Mouse (Mus musculus): ENCODE data around the gene Cdc42. TPM values are rescaled to one million over a fixed set of nuclear protein-coding genes. Genes with fewer than 3 reads are reported as not detected.

Gene Cdc42
- polyA plus RNA-seq, 1 experiment from 2014 or later, result 501 TPM

DNA sequence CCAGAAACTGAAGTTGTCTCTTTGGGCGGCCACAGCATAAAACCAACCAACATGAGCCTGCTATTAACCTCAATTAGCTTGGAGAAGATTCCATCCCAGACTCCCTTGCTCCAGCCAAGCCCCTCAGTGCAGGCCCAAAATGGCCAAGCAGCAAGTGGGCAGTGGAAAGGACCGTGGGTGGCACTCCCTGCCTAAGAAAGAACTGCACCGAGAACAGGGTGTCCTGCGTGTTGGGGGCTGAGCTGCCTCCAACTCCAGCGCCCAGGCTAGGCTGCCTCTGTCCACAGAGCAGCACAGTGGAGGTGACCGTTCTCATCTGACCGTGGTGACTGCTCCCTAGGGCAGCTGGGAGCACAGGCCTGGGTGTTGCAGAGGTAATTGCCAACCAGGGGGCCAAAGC, 63.5 kb downstream of the Cdc42 start:
- no peak overlapping the region for H3K27ac ChIP-seq (replicated peaks)
- H3K4me2 ChIP-seq, result no peak overlapping the region
- ATAC-seq (ENCODE audit: extremely low read depth, insufficient number of reproducible peaks, low FRiP score, low TSS enrichment), result no peak
- H3K27me3 ChIP-seq (replicated peaks), result 0 out of 2 replicates have a peak, but pooled peaks cover 9% of the 10 kb centered on the region
- no peak overlapping the region for H3K4me3 ChIP-seq
- 73% methylated on average over 7 of the region's 7 CpGs for WGBS
- no peaks in the 10 kb centered on the region for H3K36me3 ChIP-seq
- no peaks in the 10 kb centered on the region for H3K9me3 ChIP-seq
- H3K9ac ChIP-seq, result no peak overlapping the region
- H3K4me1 ChIP-seq, result peaks cover 6% of the 10 kb centered on the region; the same call in 1 of the 2 replicates

DNA sequence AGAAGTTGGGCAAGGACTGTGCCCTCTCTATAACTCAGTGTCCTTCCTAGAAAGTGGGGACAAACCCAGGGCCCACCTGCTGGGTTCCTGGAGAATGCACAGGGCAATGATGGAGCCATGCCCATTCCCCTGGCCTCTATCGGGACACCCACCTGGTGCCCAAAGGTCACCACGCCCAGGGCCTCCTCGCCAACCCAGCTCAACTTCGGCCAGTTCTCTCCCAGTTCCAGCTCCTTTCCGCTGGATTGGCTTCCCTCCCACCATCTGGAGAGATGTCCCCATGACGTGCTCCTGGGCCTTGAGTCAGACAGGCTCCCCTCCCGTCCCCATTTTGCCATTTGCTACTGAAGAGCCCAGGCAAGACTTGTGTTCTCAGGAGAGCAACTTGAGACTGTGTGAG, 64.9 kb downstream of the Cdc42 start:
- Histone ChIP-seq H3K27me3 (replicated peaks) (0 out of 2 replicates have a peak, but pooled peaks cover 11% of the 10 kb centered on the region), H3K9ac (no peak overlapping the region), H3K4me3 (no peak overlapping the region), H3K4me2 (no peak overlapping the region), H3K9me3 (no peaks in the 10 kb centered on the region), H3K36me3 (no peaks in the 10 kb centered on the region), H3K4me1 (no peaks in the 10 kb centered on the region), H3K27ac (replicated peaks) (no peak overlapping the region)
- ATAC-seq (ENCODE audit: extremely low read depth, insufficient number of reproducible peaks, low FRiP score, low TSS enrichment), result no peak
- WGBS, result 80% methylated on average over 7 of the region's 7 CpGs

DNA sequence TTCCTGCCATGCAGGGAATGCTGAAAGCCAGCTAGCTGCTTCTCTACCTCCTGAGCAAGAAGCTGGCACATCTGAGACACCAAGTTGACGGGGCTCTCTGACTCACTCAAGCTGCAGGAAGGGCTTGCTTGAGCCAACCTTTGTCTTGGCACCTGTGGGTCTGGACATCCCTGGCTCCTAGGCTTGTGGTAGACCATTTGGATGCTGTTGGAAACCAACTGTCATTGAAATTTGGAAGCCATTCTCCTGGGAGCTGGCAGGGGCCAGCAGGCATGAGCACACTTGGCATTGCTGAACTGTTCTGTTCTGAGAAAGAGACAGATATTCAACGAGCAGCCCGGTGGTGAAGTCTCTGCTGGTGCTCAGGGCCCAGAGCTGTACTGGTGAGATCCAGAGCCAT, 67.3 kb downstream of the Cdc42 start:
- no peak for ATAC-seq (ENCODE audit: extremely low read depth, insufficient number of reproducible peaks, low FRiP score, low TSS enrichment)
- H3K4me2 ChIP-seq, result no peak overlapping the region
- no peak overlapping the region for H3K9ac ChIP-seq
- H3K27ac ChIP-seq (replicated peaks), result no peak overlapping the region
- no peaks in the 10 kb centered on the region for H3K9me3 ChIP-seq
- H3K36me3 ChIP-seq, result no peaks in the 10 kb centered on the region
- no peak overlapping the region for H3K4me3 ChIP-seq
- 89% methylated on average over 3 of the region's 3 CpGs for WGBS
- H3K4me1 ChIP-seq, result 0 out of 2 replicates have a peak, but pooled peaks cover 10% of the 10 kb centered on the region
- peaks cover 30% of the 10 kb centered on the region for H3K27me3 ChIP-seq (replicated peaks)

DNA sequence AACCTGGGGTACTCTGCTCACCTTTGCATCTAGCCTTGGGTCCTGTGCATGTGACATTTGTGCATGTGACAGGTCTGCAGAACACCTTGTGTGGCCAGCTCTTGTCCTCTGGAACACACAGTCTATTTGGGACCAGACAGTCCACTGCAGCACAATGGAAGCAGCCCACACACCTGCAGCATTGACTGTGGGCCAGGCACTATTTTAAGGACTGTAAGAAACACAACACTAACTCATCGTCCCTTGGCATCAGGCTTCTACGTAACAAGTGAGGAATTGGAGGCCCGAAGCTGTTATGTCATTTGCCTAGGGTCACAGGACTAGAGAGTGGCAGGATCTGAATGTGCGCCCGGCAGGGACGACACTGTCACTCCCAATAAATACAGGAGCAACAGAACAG, 67.8 kb downstream of the Cdc42 start:
- ATAC-seq (ENCODE audit: extremely low read depth, insufficient number of reproducible peaks, low FRiP score, low TSS enrichment), result no peak
- 74% methylated on average over 6 of the region's 6 CpGs for WGBS

GRCm38 (mm10) chr4:137287818-137288217, 69.7 kb downstream of the Cdc42 start:
- Histone ChIP-seq H3K9me3 (no peaks in the 10 kb centered on the region), H3K9ac (no peak overlapping the region), H3K36me3 (no peaks in the 10 kb centered on the region), H3K4me2 (no peak overlapping the region), H3K27me3 (replicated peaks) (peaks cover 52% of the 10 kb centered on the region), H3K27ac (replicated peaks) (no peak overlapping the region), H3K4me1 (peaks cover 19% of the 10 kb centered on the region), H3K4me3 (no peak overlapping the region)
- no peak for ATAC-seq (ENCODE audit: extremely low read depth, insufficient number of reproducible peaks, low FRiP score, low TSS enrichment)
- WGBS, result 2% methylated on average over 4 of the region's 4 CpGs

More for the DNA sequence above, 67.8 kb downstream of the Cdc42 start:
- Histone ChIP-seq H3K9me3 (no peaks in the 10 kb centered on the region), H3K4me2 (no peak overlapping the region), H3K36me3 (no peaks in the 10 kb centered on the region), H3K27me3 (replicated peaks) (peaks cover 33% of the 10 kb centered on the region), H3K27ac (replicated peaks) (no peak overlapping the region), H3K4me1 (0 out of 2 replicates have a peak, but pooled peaks cover 10% of the 10 kb centered on the region), H3K9ac (no peak overlapping the region), H3K4me3 (no peak overlapping the region)

DNA sequence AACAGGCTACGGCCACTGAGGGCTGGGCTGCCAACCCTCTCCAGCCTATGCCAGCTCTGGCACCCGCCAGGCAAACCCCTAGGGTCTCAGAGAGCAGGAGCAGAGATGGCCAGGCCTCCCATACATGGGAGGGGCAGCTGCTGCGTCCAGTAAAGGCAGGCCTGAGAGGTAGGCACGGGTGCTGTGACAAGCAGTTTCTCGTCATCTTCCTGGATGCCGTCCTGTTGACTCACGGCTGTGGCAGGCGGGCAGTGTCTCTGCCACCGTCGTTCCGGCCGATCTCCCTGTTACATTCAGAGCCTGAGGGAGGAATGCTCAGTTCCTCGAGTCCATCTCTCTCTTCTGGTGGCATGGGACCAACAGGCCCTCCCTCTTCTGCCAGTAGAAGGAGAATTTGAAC, 70.3 kb downstream of the Cdc42 start:
- H3K4me3 ChIP-seq, result no peak overlapping the region
- no peak overlapping the region for H3K9ac ChIP-seq
- no peak overlapping the region for H3K27ac ChIP-seq (replicated peaks)
- WGBS, result 66% methylated on average over 13 of the region's 13 CpGs
- H3K36me3 ChIP-seq, result no peaks in the 10 kb centered on the region
- no peaks in the 10 kb centered on the region for H3K9me3 ChIP-seq
- no peak overlapping the region for H3K4me2 ChIP-seq
- no peak for ATAC-seq (ENCODE audit: extremely low read depth, insufficient number of reproducible peaks, low FRiP score, low TSS enrichment)
- peaks cover 25% of the 10 kb centered on the region for H3K4me1 ChIP-seq
- peaks cover 52% of the 10 kb centered on the region for H3K27me3 ChIP-seq (replicated peaks)

DNA sequence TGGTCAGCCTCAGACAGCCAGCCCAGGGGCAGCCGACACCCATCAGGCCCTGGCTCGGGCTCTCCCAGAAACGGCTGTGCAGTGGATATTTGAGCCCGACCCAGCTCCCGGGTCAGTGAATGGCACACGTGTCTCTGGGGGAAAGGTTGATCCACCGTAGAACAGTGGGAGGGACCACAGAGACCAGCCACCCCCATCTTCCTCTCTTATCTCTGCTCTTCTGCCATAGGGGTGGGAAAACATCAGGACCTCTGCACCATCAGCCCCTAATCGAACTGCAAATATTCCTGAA, 70.9 kb downstream of the Cdc42 start:
- 44% methylated on average over 8 of the region's 8 CpGs for WGBS

DNA sequence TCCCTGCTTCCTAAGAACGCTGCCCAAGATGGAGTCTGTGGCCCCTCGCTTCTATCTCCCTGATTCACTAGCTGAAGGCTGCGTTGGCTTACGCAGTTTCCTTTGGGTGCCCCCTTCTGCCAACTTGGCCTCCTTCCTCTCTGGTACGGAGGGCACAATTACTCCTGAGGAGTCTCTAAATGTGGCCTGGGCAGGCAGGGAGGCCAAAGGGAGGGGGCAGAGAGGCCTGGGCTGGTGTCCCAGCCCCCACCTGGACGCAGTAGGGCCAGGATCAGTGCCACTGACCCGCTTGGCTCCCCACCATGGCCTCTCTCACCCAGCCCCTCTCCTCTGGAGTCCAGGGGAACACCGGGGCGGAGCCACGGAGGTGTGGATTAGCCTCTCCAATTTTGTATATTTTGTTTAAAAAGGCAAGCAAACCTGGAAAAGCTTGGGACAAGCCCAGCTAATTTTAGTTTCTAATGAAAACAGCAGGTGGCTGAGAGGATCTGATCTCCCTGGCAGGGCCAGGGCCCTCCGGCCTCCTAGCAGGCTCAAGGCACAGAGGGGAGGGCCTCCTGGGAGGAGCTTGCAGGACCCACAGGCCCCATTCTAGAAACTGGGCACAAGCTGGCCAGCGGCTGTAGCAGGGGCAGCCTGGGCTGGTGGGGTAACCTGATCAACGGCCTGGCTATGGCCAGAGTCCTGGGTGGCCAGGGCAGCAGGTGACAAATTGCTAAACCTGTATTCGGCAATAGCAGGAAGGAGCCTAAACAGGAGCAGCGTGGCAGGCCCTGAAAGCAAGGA, 71.5 kb downstream of the Cdc42 start:
- H3K9ac ChIP-seq, result no peak overlapping the region
- H3K4me2 ChIP-seq, result no peak overlapping the region
- H3K4me3 ChIP-seq, result no peak overlapping the region
- no peaks in the 10 kb centered on the region for H3K9me3 ChIP-seq
- WGBS, result 75% methylated on average over 15 of the region's 15 CpGs
- H3K4me1 ChIP-seq, result peaks cover 25% of the 10 kb centered on the region
- H3K36me3 ChIP-seq, result no peaks in the 10 kb centered on the region
- no peak for ATAC-seq (ENCODE audit: extremely low read depth, insufficient number of reproducible peaks, low FRiP score, low TSS enrichment)
- peaks cover 62% of the 10 kb centered on the region for H3K27me3 ChIP-seq (replicated peaks)
- H3K27ac ChIP-seq (replicated peaks), result no peak overlapping the region

More for the DNA sequence above, 70.9 kb downstream of the Cdc42 start:
- H3K9ac ChIP-seq, result no peak overlapping the region
- peaks cover 25% of the 10 kb centered on the region for H3K4me1 ChIP-seq
- no peaks in the 10 kb centered on the region for H3K9me3 ChIP-seq
- H3K27ac ChIP-seq (replicated peaks), result no peak overlapping the region
- no peak for ATAC-seq (ENCODE audit: extremely low read depth, insufficient number of reproducible peaks, low FRiP score, low TSS enrichment)
- H3K4me2 ChIP-seq, result no peak overlapping the region
- H3K36me3 ChIP-seq, result no peaks in the 10 kb centered on the region
- H3K4me3 ChIP-seq, result no peak overlapping the region
- H3K27me3 ChIP-seq (replicated peaks), result peaks cover 56% of the 10 kb centered on the region

DNA sequence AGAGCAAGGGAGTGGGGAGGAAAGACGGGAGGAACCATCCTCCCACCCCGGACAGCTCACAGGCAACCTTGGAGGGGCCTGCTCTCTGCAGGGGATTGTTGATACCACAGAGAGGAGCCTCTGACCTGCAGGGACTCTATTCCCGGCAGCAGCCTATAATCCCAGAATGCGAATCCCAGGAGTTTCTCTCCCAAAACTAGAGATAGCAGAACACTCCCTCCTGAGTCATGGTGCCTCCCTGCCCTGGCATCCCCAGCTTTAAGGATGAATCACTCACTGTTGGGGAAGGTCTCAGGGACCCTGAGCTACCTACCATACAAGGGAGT, 74.2 kb downstream of the Cdc42 start:
- Histone ChIP-seq H3K27ac (replicated peaks) (0 out of 2 replicates have a peak overlapping the region, but pooled peaks have one; percentile 8), H3K36me3 (no peaks in the 10 kb centered on the region), H3K9me3 (no peaks in the 10 kb centered on the region), H3K4me3 (0 out of 2 replicates have a peak overlapping the region, but pooled peaks have one; percentile 3), H3K9ac (no peak overlapping the region), H3K4me2 (peak overlapping the region; percentile 36), H3K4me1 (peaks cover 29% of the 10 kb centered on the region), H3K27me3 (replicated peaks) (peaks cover 85% of the 10 kb centered on the region)
- 14% methylated on average over 4 of the region's 4 CpGs for WGBS
- ATAC-seq (ENCODE audit: extremely low read depth, insufficient number of reproducible peaks, low FRiP score, low TSS enrichment), result no peak

DNA sequence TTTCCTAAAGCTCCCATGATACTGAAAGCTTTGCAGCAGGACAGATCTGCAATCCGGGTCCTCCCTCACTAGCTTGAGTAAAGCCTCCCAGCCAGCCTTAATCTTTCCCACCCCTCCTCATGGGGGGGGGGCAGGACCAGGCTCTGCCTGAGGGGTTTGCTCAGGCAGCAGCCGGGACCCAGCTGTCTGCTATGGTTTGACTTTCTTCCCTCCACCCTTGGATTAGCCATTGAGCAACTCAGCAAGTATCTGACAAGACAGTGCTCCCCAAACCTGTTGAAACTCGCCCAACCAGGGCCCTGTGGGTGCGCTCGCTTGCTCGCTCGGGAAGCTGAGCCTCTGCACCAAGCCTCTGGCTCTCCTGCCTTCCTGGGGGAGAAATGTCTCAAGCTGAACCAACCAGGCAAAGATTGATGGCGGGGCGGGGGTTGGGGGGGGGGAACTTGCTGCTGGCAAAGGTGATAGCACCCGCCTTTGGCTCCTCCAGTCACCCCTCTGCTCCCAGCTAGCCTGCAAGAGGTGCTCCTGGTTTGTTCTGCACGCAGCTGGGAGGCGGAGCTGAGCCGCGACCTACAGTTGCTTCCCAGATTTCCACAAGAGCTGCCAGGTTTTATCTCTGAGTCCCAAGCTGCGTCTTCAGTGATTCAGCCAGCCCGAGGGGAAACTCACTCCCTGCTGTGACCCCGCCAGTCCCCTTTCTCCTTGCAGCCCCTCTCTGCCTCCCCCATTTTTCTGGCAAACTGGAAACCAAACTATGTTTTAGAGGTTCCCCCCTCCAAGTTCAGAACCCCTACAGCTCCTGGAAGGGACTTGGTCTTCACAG, 74.7 kb downstream of the Cdc42 start:
- ATAC-seq (ENCODE audit: extremely low read depth, insufficient number of reproducible peaks, low FRiP score, low TSS enrichment), result no peak
- peak overlapping the region; percentile 36 for H3K4me2 ChIP-seq
- peaks cover 91% of the 10 kb centered on the region for H3K27me3 ChIP-seq (replicated peaks)
- H3K4me1 ChIP-seq, result peaks cover 34% of the 10 kb centered on the region
- peak overlapping the region; percentile 3; the same call in 1 of the 2 replicates for H3K4me3 ChIP-seq
- 8% methylated on average over 17 of the region's 17 CpGs for WGBS
- H3K27ac ChIP-seq (replicated peaks), result 0 out of 2 replicates have a peak overlapping the region, but pooled peaks have one; percentile 8
- peak overlapping the region; percentile 59; the same call in 1 of the 2 replicates for H3K9ac ChIP-seq
- no peaks in the 10 kb centered on the region for H3K9me3 ChIP-seq
- H3K36me3 ChIP-seq, result no peaks in the 10 kb centered on the region

DNA sequence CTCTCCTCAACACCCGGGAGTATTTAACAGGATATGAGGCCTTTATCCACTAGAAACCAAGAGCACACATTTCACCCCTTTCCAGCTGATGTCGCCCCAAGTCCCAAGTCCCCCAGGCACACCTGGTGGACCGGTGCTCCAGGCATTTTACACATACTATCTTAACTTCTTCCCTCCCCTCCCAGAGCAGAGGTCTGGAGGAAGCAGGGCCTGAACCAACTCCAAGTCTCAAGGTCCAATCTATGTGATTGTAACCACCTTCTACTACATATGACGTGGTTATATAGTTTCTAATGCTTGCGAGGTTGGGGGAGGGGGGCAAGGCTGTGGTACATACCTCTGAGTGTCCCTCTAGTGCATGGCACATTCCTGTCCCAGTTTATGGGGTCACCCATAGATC, 75.4 kb downstream of the Cdc42 start:
- peaks cover 96% of the 10 kb centered on the region for H3K27me3 ChIP-seq (replicated peaks)
- peaks cover 38% of the 10 kb centered on the region for H3K4me1 ChIP-seq
- H3K9me3 ChIP-seq, result no peaks in the 10 kb centered on the region
- H3K4me3 ChIP-seq, result no peak overlapping the region
- no peaks in the 10 kb centered on the region for H3K36me3 ChIP-seq
- WGBS, result 73% methylated on average over 5 of the region's 5 CpGs
- H3K4me2 ChIP-seq, result no peak overlapping the region
- no peak for ATAC-seq (ENCODE audit: extremely low read depth, insufficient number of reproducible peaks, low FRiP score, low TSS enrichment)
- no peak overlapping the region for H3K9ac ChIP-seq
- H3K27ac ChIP-seq (replicated peaks), result no peak overlapping the region

Data from heart, embryonic 13.5 days (tissue).